Mouse (Mus musculus) CD4-positive naive resting alpha-beta T cell, adult 57 days (primary cell): Measurements from ENCODE around the gene Olfr314. TPM values are rescaled to one million over a fixed set of nuclear protein-coding genes. Genes with fewer than 3 reads are reported as not detected.

ENCODE experiments used
- total RNA-seq: library from RNA; stranded (reverse); gene quantifications from one replicate; pipeline ENCODE4 v1.2.4, GENCODE M21; 2023

Gene Olfr314
- not detected for total RNA-seq

DNA sequence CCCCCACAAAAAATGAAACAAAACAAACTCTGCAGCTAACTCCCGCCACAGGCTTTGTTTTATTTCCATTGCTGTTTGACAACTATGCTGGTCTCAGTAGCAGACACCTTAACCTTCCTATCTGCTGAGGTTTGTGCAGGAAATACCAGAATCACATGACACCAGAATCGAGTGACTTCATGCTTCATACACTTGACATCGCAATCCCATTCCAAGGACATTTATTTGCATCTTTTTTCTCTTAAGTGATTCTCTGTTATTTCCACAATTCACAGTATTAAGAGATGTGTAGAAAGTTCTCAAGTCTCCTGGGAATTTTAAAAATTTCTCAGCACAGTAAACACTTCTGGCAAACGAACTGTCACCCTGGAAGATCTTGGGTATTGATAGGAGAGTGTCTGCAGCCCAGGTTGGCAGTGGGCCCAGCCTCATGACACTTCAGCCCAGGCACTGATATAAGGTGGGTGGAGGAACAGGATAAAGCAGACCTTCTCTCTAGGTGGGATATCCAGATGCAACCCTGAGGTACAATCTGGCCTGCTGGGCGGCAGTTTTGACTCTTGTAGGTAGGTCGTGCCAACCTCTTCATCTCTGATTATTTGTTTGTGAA, at the start of gene Olfr314:
TSS of gene Olfr314 (plus strand) at position 473 of the 610 bp plus-strand sequence.

DNA sequence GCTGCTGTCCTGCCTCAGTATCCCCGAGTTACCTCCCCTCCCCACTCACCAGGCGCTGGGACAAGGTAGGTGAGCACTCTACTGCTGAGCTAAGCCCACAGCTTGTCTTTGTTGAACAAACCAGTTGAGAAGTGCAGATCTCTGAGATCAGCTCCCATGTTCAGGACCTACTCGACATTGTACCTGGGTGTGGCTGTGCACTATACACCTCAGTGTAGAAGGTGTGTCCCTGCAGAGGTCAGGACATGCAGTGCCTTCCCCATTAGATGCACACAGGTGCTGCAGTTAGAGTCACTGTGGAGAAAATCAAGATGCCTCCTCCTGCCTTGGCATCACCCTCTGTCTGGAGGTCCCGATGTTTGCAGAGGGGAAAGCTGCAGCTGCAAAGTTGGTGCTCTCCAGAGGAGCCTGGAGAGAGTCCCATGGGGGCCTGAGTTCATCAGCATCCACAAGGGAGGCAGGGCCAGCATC, 43.9 kb upstream of the Olfr314 start, which contains the start of gene Olfr317:
TSS of gene Olfr317 (minus strand) at position 421 of the 471 bp plus-strand sequence.

DNA sequence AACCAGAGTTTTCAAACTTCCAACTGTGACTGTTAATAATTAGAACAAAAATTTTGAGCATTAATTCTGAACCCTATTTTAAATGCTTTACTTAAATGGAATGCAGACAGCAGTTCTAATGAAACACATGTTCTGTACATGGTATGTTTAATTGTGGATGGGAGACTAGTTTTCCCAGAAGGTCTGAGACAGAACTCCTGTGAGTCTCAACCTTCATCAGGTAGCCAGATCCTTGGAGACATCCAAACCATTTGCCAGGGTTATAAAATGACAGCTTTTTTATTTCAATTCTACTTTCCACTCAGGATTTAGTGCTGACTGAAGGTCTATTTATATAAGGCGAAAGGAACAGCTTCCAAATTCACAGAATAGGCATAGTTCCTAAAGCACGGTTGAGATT, 30.3 kb upstream of the Olfr314 start, which contains the start of gene Olfr316:
TSS of gene Olfr316 (plus strand) at position 301 of the 400 bp plus-strand sequence.

DNA sequence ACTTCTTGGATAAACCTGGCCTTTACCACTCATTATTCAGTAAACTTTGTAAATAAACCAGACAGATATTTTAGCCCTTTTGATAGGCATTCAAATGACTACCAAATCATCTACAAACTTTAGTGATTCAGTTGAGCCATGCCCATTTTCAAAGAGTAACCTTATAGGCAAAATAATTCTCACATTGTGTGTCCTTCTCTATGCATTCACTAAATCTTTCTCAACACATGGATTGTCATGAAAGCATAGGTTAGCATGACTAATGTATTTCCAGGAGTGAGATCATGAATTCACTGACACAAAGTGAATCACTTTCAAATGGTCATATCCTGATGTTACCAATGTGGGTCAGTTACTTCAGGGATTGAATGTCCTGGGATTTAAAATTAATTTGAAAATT, 9.9 kb upstream of the Olfr314 start, which contains the start of gene Olfr315:
TSS of gene Olfr315 (plus strand) at position 301 of the 400 bp plus-strand sequence.

DNA sequence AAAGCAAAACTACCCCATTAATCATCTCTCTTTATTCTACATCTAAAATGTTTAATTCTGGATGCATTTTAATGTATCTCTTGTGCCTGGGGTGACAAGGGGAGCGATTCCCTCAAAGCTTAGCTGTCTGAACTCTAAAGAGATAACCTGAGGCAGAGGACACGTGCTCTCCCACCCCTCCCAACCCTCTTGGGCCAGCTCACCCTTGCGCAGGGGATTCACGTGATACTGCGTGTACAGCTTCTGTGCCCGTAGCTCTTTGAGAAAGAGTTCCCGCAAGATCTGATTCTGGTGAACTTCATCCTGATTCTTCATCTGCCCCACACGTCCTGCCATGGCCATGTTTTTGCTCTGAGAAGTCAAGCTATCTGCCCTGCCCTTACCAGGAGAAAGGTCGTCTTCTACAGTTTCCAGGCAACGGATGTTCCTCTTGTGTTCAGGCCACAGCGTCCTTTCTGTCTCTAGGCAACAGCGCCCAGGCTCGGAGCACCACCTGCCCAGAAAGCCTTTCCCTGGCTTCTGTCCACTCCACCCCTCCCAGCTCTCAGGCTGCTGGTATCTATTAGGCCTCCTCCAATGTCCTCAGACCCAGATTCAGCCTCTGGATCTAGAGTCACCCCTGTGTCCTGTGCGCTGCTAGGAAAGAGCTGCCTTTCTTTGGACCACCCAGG, 18.9 kb downstream of the Olfr314 start, which contains the start of gene Fam183b:
TSS of gene Fam183b (minus strand) at position 403 of the 671 bp plus-strand sequence.

DNA sequence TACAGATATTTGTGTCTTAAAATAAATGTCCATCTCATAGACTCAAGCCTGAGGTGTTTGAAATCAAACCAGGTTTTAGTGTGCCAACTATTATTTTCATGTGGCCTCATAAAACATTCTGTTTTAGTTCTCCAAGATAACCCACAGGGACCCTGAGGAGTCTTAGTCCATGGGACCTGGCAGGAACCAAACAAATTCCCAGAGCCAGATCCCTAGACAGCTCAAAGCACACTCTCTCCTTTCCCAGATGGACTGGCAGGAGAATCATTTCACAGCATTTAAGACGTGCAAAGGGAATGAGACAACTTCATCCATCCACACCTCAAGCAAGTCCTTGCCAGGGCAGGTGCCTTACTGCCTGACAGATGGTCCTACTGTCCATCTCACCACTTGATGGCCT, 31.9 kb downstream of the Olfr314 start, which contains the start of gene Olfr313:
TSS of gene Olfr313 (plus strand) at position 301 of the 400 bp plus-strand sequence.

DNA sequence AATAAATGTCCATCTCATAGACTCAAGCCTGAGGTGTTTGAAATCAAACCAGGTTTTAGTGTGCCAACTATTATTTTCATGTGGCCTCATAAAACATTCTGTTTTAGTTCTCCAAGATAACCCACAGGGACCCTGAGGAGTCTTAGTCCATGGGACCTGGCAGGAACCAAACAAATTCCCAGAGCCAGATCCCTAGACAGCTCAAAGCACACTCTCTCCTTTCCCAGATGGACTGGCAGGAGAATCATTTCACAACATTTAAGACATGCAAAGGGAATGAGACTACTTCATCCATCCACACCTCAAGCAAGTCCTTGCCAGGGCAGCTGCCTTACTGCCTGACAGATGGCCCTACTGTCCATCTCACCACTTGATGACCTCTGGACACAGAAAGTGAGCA, 46.2 kb downstream of the Olfr314 start, which contains the start of gene Olfr312:
TSS of gene Olfr312 (plus strand) at position 301 of the 400 bp plus-strand sequence.

Other genes with a start within 250 kb of the Olfr314 start
- gene Olfr330, start 248.1 kb upstream of the Olfr314 start, total RNA-seq = not detected
- gene Olfr329-ps, start 236.5 kb upstream of the Olfr314 start, total RNA-seq = not detected
- gene Olfr328, start 227.3 kb upstream of the Olfr314 start, total RNA-seq = 0.53 TPM
- not detected for gene Olfr224, start 212.4 kb upstream of the Olfr314 start, total RNA-seq
- not detected for gene Olfr325, start 205.2 kb upstream of the Olfr314 start, total RNA-seq
- not detected for gene Olfr324, start 187.8 kb upstream of the Olfr314 start, total RNA-seq
- gene 2210407C18Rik, start 166.9 kb upstream of the Olfr314 start, total RNA-seq = not detected
- gene Olfr323, start 152.5 kb upstream of the Olfr314 start, total RNA-seq = not detected
- not detected for gene Trim58, start 142.5 kb upstream of the Olfr314 start, total RNA-seq
- not detected for gene Olfr322, start 124.2 kb upstream of the Olfr314 start, total RNA-seq
- not detected for gene Olfr320, start 101.9 kb upstream of the Olfr314 start, total RNA-seq
- not detected for gene Olfr319, start 83.8 kb upstream of the Olfr314 start, total RNA-seq
- 0.47 TPM for gene Olfr318, start 58.9 kb upstream of the Olfr314 start, total RNA-seq
- not detected for gene Olfr317, start 43.7 kb upstream of the Olfr314 start, total RNA-seq
- gene Olfr316, start 30.2 kb upstream of the Olfr314 start, total RNA-seq = not detected
- gene Olfr315, start 9.8 kb upstream of the Olfr314 start, total RNA-seq = not detected
- not detected for gene Fam183b, start 19.0 kb downstream of the Olfr314 start, total RNA-seq
- gene Olfr313, start 32.0 kb downstream of the Olfr314 start, total RNA-seq = not detected
- not detected for gene Olfr312, start 46.3 kb downstream of the Olfr314 start, total RNA-seq
- gene Olfr311, start 56.3 kb downstream of the Olfr314 start, total RNA-seq = not detected
- 9.9 TPM for gene Gm12258, start 64.2 kb downstream of the Olfr314 start, total RNA-seq
- 15.7 TPM for gene 2810021J22Rik, start 84.3 kb downstream of the Olfr314 start, total RNA-seq
- 9.7 TPM for gene Zfp39, start 121.3 kb downstream of the Olfr314 start, total RNA-seq
- not detected for gene Btnl10, start 135.0 kb downstream of the Olfr314 start, total RNA-seq
- gene Rnf187, start 156.0 kb downstream of the Olfr314 start, total RNA-seq = 114 TPM
- 18.7 TPM for gene Hist3h2ba, start 166.0 kb downstream of the Olfr314 start, total RNA-seq
- gene Hist3h2a, start 171.7 kb downstream of the Olfr314 start, total RNA-seq = 45.9 TPM
- gene Trim17, start 171.7 kb downstream of the Olfr314 start, total RNA-seq = 0.33 TPM
- gene Trim11, start 195.1 kb downstream of the Olfr314 start, total RNA-seq = 68.5 TPM